Mouse (Mus musculus) mouse embryonic stem cell (cell line): ENCODE data around the gene Ttc7.

ENCODE experiments used
- in situ Hi-C, 2 experiments: fragments of 300-500 bp; cut with MboI; formaldehyde crosslinking; loops; 1 replicate in 1 of 2; 3 replicates in 1 of 2; pipeline ENCODE4 v1.14.3; 2019 to 2020; ENCODE audit warnings: low sequenced_read_pairs in 2 of 2, low pct_unique_long_range_greater_than_20kb in 1 of 2, mixed read lengths in 1 of 2; ENCODE audit not compliant: unreplicated experiment in 1 of 2

The Ttc7 gene

DNA sequence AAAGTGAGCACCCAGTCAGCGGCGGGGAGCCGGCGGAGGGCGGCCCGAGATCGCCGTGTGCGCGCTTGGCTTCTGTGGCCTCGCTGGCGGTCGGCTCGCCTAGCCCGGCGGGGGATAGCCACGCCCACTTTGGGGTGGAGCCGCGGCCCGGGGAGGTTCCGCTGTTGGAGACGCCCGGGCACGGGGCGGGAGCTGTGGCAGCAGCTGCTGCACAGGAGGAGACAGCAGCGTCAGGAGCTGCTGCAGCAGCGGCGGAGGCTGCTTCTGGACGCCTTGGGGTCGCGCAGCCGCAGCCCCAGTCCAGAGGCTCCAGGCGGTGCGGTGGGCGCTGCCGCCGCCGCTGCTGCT lies at the start of gene Ttc7:
Ttc7 (plus strand) TSS at position 181 of the 348 bp plus-strand sequence.
- in situ Hi-C loops, result no loop called here

- in situ Hi-C loops, result loop anchor here (25.0 kb wide), 2 partner anchors 198 to 748 kb away; partner anchors contain the start of genes Cript (in 1 of the 2) and Pigf (in 1 of the 2)
These were observed 47.7 kb upstream of the Ttc7 start for GRCm38 (mm10) chr17:87235019-87235418.

GRCm38 (mm10) chr17:87236725-87237650 lies 45.7 kb upstream of the Ttc7 start:
- in situ Hi-C loops, result loop anchor here (25.0 kb wide), 2 partner anchors 200 to 750 kb away; partner anchors contain the start of genes Cript (in 1 of the 2) and Pigf (in 1 of the 2)

DNA sequence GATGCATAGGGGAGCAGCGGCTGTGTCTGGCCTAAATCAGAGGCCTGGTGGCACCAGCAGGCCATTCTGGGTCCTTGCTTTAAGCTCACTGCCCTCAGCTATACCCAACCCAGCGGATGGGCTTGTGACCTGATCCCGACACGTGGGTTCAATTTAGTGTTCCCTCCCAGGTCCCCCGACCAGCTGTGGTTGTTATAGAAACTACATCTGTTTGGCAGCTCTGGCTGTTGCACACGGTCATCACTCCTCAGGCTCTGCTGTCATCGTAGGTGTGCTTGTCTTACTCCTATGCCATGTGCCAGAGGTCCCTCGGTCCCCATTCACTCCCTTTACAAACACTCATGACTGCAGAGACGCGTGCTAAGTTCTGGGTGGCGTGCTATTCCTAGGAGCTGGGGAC lies 44.9 kb upstream of the Ttc7 start:
- in situ Hi-C loops, result loop anchor here (25.0 kb wide), 2 partner anchors 201 to 751 kb away; partner anchors contain the start of genes Cript (in 1 of the 2) and Pigf (in 1 of the 2)

DNA sequence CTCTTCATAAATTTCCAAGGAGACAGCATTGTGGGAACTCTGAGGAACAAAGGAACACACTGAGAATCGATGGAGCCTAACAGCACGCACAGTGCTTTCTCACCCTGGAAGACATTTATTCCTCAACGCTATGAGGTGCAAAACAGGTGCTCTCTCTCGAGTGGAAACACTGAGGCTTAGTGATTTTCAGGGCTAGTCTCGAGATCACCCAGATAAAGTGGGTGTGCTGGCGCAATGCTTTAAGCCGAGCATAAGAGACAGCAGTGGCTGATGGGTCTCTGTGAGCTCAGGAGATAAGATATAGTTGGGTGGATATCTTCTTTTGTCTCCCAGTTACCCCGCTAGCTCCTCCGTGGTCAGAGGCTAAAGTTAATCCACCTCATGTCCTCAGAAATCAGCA lies 36.6 kb upstream of the Ttc7 start:
- in situ Hi-C loops, result loop anchor here (25.0 kb wide), 2 partner anchors 209 to 759 kb away; partner anchors contain the start of genes Cript (in 1 of the 2) and Pigf (in 1 of the 2)

- in situ Hi-C loops, result loop anchor here (5.0 to 10.0 kb wide), 2 partner anchors 212 to 340 kb away; partner anchors contain the start of gene Tmem247 (in 2 of the 2)
These were observed 28.3 kb upstream of the Ttc7 start for GRCm38 (mm10) chr17:87254384-87254783.

- in situ Hi-C loops, result loop anchor here (10.0 kb wide), 1 partner anchor 341 kb away; the partner anchor contains the start of gene Tmem247 (in 2 of the 2)
These were observed 27.0 kb upstream of the Ttc7 start for GRCm38 (mm10) chr17:87255672-87256071.

- in situ Hi-C loops, result no loop called here
These were observed 19.3 kb upstream of the Ttc7 start for GRCm38 (mm10) chr17:87263401-87263800.

- in situ Hi-C loops, result no loop called here
These were observed 18.4 kb upstream of the Ttc7 start for GRCm38 (mm10) chr17:87264054-87264830.

DNA sequence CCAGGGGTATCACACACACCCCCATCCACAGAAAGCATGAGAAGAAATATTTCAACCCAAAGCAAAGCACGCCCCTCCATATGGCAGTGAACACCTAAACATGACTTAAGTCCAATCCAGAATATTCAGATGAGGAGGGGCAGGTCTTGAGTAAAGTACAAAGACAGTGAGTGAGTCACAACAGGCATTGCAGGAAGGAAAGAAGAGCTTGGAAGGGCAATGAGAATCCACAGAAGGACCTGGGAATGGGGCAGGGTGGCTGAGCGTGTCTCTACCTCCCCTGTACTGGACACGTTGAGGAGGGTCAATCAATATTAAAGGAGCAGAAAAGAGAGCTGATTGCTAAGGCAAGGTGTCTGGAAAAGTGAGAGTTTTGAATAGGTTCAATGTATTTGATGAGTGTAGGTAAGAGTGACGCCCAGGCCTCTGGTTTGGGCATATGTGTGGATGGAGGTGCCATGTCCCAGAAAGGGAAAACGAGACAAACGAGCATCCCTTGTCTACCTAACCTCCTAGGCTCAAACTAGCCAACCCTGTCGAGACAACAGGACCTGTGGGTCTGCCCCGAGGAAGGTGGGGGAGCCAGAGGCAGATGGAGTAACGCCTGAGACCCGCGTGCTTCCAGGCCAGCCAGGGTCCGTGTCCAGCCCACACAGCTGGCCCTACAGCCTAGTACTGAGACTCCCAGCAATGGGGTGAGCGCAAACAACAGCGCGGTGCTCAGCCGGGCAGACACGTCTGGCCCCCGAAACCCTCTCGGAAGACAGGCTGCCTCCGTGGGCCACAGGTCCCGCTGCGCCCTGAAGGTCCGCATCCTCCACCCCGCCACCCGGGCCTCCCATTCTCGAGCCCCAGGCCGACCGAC lies 17.5 kb upstream of the Ttc7 start:
- in situ Hi-C loops, result no loop called here

DNA sequence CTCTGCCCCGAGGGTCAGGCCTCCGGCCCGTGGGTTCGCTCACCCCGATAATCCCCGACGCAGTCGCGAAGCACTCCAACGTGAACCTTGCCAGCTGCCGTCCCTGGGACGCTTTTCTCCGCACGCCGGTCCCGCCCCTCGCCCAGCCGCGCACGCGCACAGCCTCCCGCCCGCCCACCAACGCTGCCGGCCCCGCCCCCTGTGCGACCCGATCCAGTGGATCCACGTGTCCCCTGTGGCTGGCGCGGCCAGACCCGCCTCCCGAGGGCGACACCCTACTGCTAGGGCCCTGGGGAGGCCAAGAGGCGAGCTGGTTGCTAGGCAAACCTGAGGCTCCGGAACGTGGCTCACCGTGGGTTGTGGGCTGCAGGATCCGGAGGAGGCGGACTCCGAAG lies 16.9 kb upstream of the Ttc7 start, which contains the start of gene Mcfd2:
Mcfd2 (minus strand) TSS at position 144 of the 395 bp plus-strand sequence.
- in situ Hi-C loops, result no loop called here

DNA sequence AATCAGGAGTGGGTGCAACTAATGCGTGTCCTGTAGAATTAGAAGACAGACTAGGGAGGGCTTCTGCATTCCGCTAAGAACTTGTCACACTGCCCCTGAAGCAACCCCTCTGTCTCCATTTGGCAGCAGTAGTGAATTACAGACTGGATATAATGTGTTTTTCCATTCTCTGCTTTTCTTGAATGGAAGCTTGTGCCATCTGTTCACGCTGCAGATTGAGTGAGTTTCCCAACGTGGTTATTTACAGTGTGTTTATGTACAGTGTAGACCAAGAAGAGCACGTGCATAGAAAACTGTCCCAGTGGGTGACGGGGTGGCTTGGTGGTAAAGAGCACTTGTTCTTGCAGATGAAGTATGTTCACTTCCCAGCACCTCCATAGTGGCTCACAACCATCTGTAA lies 13.2 kb upstream of the Ttc7 start:
- in situ Hi-C loops, result no loop called here

GRCm38 (mm10) chr17:87275363-87276341 lies 7.0 kb upstream of the Ttc7 start:
- in situ Hi-C loops, result no loop called here

DNA sequence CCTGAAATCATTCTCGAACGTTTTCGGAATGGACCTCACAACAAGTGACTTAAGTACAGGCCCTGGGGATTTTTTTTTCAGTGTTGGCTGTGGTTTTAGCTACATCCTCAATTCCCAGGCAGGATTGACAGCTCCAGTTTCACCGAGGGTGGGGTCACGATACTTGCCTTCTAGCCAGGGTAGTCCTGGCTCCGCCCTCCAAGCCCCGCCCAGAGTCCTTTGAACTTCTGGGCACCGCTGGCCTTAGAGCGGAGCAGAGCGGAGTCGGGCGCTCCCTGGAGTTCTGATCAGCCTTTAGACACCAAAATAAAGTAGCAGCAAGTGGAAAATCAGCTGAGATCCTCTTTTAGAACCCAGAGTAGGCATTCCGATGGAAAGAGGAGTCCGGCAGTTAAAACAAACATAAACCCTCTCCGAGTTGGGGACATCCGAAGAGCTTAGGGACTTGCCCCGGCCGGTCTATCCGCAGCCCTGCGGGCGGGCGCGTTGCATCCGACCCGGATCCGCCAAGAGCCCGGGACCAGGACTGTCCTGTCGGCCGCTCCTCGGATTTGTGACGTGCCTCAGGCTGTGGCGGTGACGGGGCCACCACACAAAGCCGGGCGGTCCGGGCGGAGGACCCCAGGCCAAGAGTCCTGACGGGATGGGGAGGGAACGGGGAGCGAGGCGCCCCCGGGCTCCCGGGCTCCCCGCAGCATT lies 530 bp upstream of the Ttc7 start:
- in situ Hi-C loops, result no loop called here

DNA sequence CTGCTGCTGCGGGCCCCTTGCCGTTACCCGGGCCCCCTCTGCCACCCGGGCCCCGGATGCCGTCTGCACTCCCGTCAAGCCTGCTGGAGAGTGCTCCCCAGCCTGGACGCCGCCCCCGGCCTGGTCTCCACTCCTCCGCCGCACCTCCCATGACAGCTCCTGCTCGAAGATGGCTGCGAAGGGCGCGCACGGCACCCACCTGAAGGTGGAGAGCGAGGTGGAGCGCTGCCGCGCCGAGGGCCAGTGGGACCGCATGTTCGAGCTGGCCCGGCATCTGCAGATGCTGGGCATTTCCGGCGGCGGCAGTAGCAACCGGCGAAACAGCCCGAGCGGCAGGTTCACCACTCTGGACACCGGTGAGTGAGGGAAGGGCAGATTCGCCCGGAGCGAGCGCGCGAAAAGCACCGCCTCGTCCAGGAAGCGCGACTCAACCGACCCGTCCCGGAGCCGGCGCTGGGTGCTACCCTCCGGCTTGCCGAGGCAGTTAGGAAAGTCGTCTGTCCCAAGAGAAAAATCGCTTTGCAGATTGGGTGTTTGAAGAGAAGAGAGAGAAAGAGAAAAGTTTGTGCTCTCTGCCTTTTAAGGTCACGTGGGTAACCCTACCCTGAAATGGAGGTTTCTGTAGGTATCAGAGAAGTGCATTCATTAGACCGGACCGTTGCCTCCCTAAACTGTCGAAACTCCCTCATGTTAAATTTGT lies 519 bp downstream of the Ttc7 start:
- in situ Hi-C loops, result no loop called here
